Mouse (Mus musculus) forebrain, embryonic 13.5 days (tissue): ENCODE results near the gene Dmrtb1. TPM values are rescaled to one million over a fixed set of nuclear protein-coding genes. Genes with fewer than 3 reads are reported as not detected.
A peak's percentile ranks its signal among the peaks of the same experiment; 100 is the strongest.

ENCODE experiments used
- ATAC-seq: fragments of 200-750 bp; cut with Nextera tagmentation; 2 replicates; pipeline ENCODE4 v1.8.0; 2017
- H3K27ac ChIP-seq: fragments of 300-500 bp; sonication (generic); 2 replicates; pipeline ENCODE4 v1.5.1; 2015; ENCODE audit warnings: inconsistent platforms, mild to moderate bottlenecking, moderate library complexity
- H3K27me3 ChIP-seq: fragments of 300-500 bp; sonication (generic); 2 replicates; pipeline ENCODE4 v1.6.1; 2015; ENCODE audit warnings: mild to moderate bottlenecking, inconsistent platforms
- H3K36me3 ChIP-seq: fragments of 300-500 bp; sonication (generic); 2 replicates; pipeline ENCODE4 v1.6.1; 2015; ENCODE audit warnings: mild to moderate bottlenecking, inconsistent platforms; ENCODE audit not compliant: poor library complexity, severe bottlenecking
- H3K4me1 ChIP-seq: fragments of 300-500 bp; sonication (generic); 2 replicates; pipeline ENCODE4 v1.6.1; 2015; ENCODE audit warnings: inconsistent platforms
- H3K4me2 ChIP-seq: fragments of 300-500 bp; sonication (generic); 2 replicates; pipeline ENCODE4 v1.6.1; 2015; ENCODE audit warnings: inconsistent platforms, mild to moderate bottlenecking, moderate library complexity
- H3K4me3 ChIP-seq: fragments of 300-500 bp; sonication (generic); 2 replicates; pipeline ENCODE4 v1.5.1; 2015; ENCODE audit warnings: mild to moderate bottlenecking, inconsistent platforms
- H3K9ac ChIP-seq: fragments of 300-500 bp; sonication (generic); 2 replicates; pipeline ENCODE4 v1.6.1; 2015; ENCODE audit warnings: mild to moderate bottlenecking, inconsistent platforms
- H3K9me3 ChIP-seq: fragments of 300-500 bp; sonication (generic); replicated peaks from 2 replicates; pipeline ENCODE4 v1.6.1; 2016; ENCODE audit warnings: inconsistent platforms
- WGBS: fragments of 180-500 bp; shearing (Covaris S2); methylation state at CpG from one replicate; pipeline ENCODE4 v1.1.7; 2015; 5-methylcytosine and 5-hydroxymethylcytosine counted together
- polyA plus RNA-seq: library from polyadenylated mRNA; unstranded; fragments of >200 nt; fragmentation: Nextera tagmentation; extraction: Ambion mirVana; gene quantifications from 2 replicates; pipeline ENCODE4 v1.2.1, GENCODE M21; 2015

Gene Dmrtb1
- polyA plus RNA-seq, 1 experiment from 2014 or later: 38.8 TPM

- 0 out of 2 replicates have a peak, but pooled peaks have one; percentile 28 for ATAC-seq
- H3K4me3 ChIP-seq: no peak overlapping the region
- WGBS: 66% methylated on average over 9 of the region's 9 CpGs
- no peak overlapping the region for H3K4me2 ChIP-seq
- no peaks in the 10 kb centered on the region for H3K9me3 ChIP-seq
- H3K27me3 ChIP-seq: no peaks in the 10 kb centered on the region
- H3K27ac ChIP-seq: no peak overlapping the region
- no peaks in the 10 kb centered on the region for H3K36me3 ChIP-seq
- no peak overlapping the region for H3K9ac ChIP-seq
- peaks cover 28% of the 10 kb centered on the region for H3K4me1 ChIP-seq
Measured at GRCm38 (mm10) chr4:107716754-107717299, 32.8 kb upstream of the Dmrtb1 start.

GRCm38 (mm10) chr4:107706884-107707283 lies 22.9 kb upstream of the Dmrtb1 start:
- no peaks in the 10 kb centered on the region for H3K9me3 ChIP-seq
- H3K4me1 ChIP-seq: 0 out of 2 replicates have a peak, but pooled peaks cover 6% of the 10 kb centered on the region
- no peak for ATAC-seq
- H3K4me3 ChIP-seq: no peak overlapping the region
- 79% methylated on average over 4 of the region's 4 CpGs for WGBS
- no peaks in the 10 kb centered on the region for H3K27me3 ChIP-seq
- H3K27ac ChIP-seq: no peak overlapping the region
- H3K36me3 ChIP-seq: no peaks in the 10 kb centered on the region
- no peak overlapping the region for H3K4me2 ChIP-seq
- no peak overlapping the region for H3K9ac ChIP-seq

GRCm38 (mm10) chr4:107704185-107704584 lies 20.2 kb upstream of the Dmrtb1 start:
- no peaks in the 10 kb centered on the region for H3K9me3 ChIP-seq
- no peaks in the 10 kb centered on the region for H3K36me3 ChIP-seq
- H3K4me2 ChIP-seq: no peak overlapping the region
- 81% methylated on average over 1 of the region's 1 CpGs for WGBS
- H3K27me3 ChIP-seq: no peaks in the 10 kb centered on the region
- H3K4me3 ChIP-seq: no peak overlapping the region
- H3K9ac ChIP-seq: no peak overlapping the region
- no peak overlapping the region for H3K27ac ChIP-seq
- H3K4me1 ChIP-seq: no peaks in the 10 kb centered on the region
- no peak for ATAC-seq

GRCm38 (mm10) chr4:107701679-107702078 lies 17.6 kb upstream of the Dmrtb1 start:
- Histone ChIP-seq H3K4me3 (no peak overlapping the region), H3K4me2 (no peak overlapping the region), H3K27me3 (no peaks in the 10 kb centered on the region), H3K9ac (no peak overlapping the region), H3K27ac (no peak overlapping the region), H3K36me3 (no peaks in the 10 kb centered on the region), H3K9me3 (no peaks in the 10 kb centered on the region), H3K4me1 (no peaks in the 10 kb centered on the region)
- 83% methylated on average over 11 of the region's 11 CpGs for WGBS
- ATAC-seq: no peak

- H3K9me3 ChIP-seq: no peaks in the 10 kb centered on the region
- 26% methylated on average over 11 of the region's 11 CpGs for whole genome bisulfite sequencing
- H3K4me3 ChIP-seq: no peak overlapping the region
- no peak overlapping the region for H3K9ac ChIP-seq
- ATAC-seq: 0 out of 2 replicates have a peak, but pooled peaks have one; percentile 55
- no peak overlapping the region for H3K4me2 ChIP-seq
- no peaks in the 10 kb centered on the region for H3K27me3 ChIP-seq
- H3K36me3 ChIP-seq: no peaks in the 10 kb centered on the region
- H3K27ac ChIP-seq: no peak overlapping the region
- H3K4me1 ChIP-seq: no peaks in the 10 kb centered on the region
Measured at GRCm38 (mm10) chr4:107701116-107701515, 17.1 kb upstream of the Dmrtb1 start.

- H3K4me3 ChIP-seq: no peak overlapping the region
- H3K9me3 ChIP-seq: no peaks in the 10 kb centered on the region
- ATAC-seq: no peak
- WGBS: 84% methylated on average over 9 of the region's 9 CpGs
- H3K9ac ChIP-seq: no peak overlapping the region
- H3K36me3 ChIP-seq: no peaks in the 10 kb centered on the region
- H3K4me2 ChIP-seq: no peak overlapping the region
- H3K27me3 ChIP-seq: no peaks in the 10 kb centered on the region
- H3K4me1 ChIP-seq: no peaks in the 10 kb centered on the region
- no peak overlapping the region for H3K27ac ChIP-seq
Measured at GRCm38 (mm10) chr4:107699271-107699670, 15.2 kb upstream of the Dmrtb1 start.

GRCm38 (mm10) chr4:107693816-107694215 lies 9.8 kb upstream of the Dmrtb1 start:
- Histone ChIP-seq H3K36me3 (no peaks in the 10 kb centered on the region), H3K4me3 (no peak overlapping the region), H3K9ac (no peak overlapping the region), H3K4me2 (no peak overlapping the region), H3K27me3 (no peaks in the 10 kb centered on the region), H3K9me3 (no peaks in the 10 kb centered on the region), H3K27ac (no peak overlapping the region), H3K4me1 (no peaks in the 10 kb centered on the region)
- 74% methylated on average over 5 of the region's 5 CpGs for WGBS
- ATAC-seq: no peak

- Histone ChIP-seq H3K9me3 (no peaks in the 10 kb centered on the region), H3K4me1 (peaks cover 9% of the 10 kb centered on the region; the same call in 1 of the 2 replicates), H3K4me3 (no peak overlapping the region), H3K9ac (0 out of 2 replicates have a peak overlapping the region, but pooled peaks have one; percentile 16), H3K4me2 (0 out of 2 replicates have a peak overlapping the region, but pooled peaks have one; percentile 14), H3K27ac (no peak overlapping the region), H3K36me3 (no peaks in the 10 kb centered on the region), H3K27me3 (0 out of 2 replicates have a peak, but pooled peaks cover 3% of the 10 kb centered on the region)
- ATAC-seq: no peak
- 6% methylated on average over 11 of the region's 11 CpGs for WGBS
Measured at GRCm38 (mm10) chr4:107688213-107688612, 4.2 kb upstream of the Dmrtb1 start.

- Histone ChIP-seq H3K9me3 (no peaks in the 10 kb centered on the region), H3K9ac (no peak overlapping the region), H3K4me2 (no peak overlapping the region), H3K4me1 (peaks cover 9% of the 10 kb centered on the region; the same call in 1 of the 2 replicates), H3K27me3 (0 out of 2 replicates have a peak, but pooled peaks cover 3% of the 10 kb centered on the region), H3K36me3 (no peaks in the 10 kb centered on the region), H3K4me3 (no peak overlapping the region), H3K27ac (no peak overlapping the region)
- 29% methylated on average over 12 of the region's 12 CpGs for WGBS
- no peak for ATAC-seq
Measured at GRCm38 (mm10) chr4:107687127-107687526, 3.1 kb upstream of the Dmrtb1 start.

- Histone ChIP-seq H3K27ac (no peak overlapping the region), H3K36me3 (no peaks in the 10 kb centered on the region), H3K4me3 (no peak overlapping the region), H3K4me2 (no peak overlapping the region), H3K27me3 (0 out of 2 replicates have a peak, but pooled peaks cover 2% of the 10 kb centered on the region), H3K9me3 (no peaks in the 10 kb centered on the region), H3K4me1 (peaks cover 35% of the 10 kb centered on the region), H3K9ac (no peak overlapping the region)
- 92% methylated on average over 37 of the region's 37 CpGs for WGBS
- no peak for ATAC-seq
Measured at GRCm38 (mm10) chr4:107683006-107683756, 849 bp downstream of the Dmrtb1 start.

GRCm38 (mm10) chr4:107681099-107681849 lies 2.8 kb downstream of the Dmrtb1 start:
- Histone ChIP-seq H3K9me3 (no peaks in the 10 kb centered on the region), H3K4me1 (peaks cover 30% of the 10 kb centered on the region), H3K36me3 (no peaks in the 10 kb centered on the region), H3K4me2 (peak overlapping the region; percentile 45), H3K9ac (no peak overlapping the region), H3K27ac (peak overlapping the region; percentile 88), H3K27me3 (0 out of 2 replicates have a peak, but pooled peaks cover 4% of the 10 kb centered on the region), H3K4me3 (no peak overlapping the region)
- ATAC-seq: peak; percentile 54
- 29% methylated on average over 9 of the region's 9 CpGs for WGBS
